Mouse (Mus musculus) myocyte (in vitro differentiated cells): ENCODE measurements around the gene Gatad2b.

Source experiments
- MYOG ChIP-seq, 3 experiments: IDR thresholded peaks; one replicate each; pipeline ENCODE4 v1.6.1; 2011; ENCODE audit warnings: control low read depth in 2 of 3, low read depth in 2 of 3, mild to moderate bottlenecking in 2 of 3; ENCODE audit not compliant: insufficient read length in 2 of 3, control insufficient read depth in 1 of 3, insufficient read depth in 1 of 3
- POLR2A ChIP-seq: IDR thresholded peaks from one replicate; pipeline ENCODE4 v1.6.1; 2011; ENCODE audit warnings: low read depth, mild to moderate bottlenecking, control low read depth, moderate library complexity; ENCODE audit not compliant: insufficient read length
- POLR2AphosphoS2 ChIP-seq: IDR thresholded peaks from one replicate; pipeline ENCODE4 v1.6.1; 2011; ENCODE audit warnings: low read depth, control low read depth; ENCODE audit not compliant: insufficient read length
- REST ChIP-seq: IDR thresholded peaks from one replicate; pipeline ENCODE4 v1.6.1; 2011; ENCODE audit warnings: mild to moderate bottlenecking, control low read depth, moderate library complexity; ENCODE audit not compliant: insufficient read depth, insufficient read length
- USF1 ChIP-seq: IDR thresholded peaks from one replicate; pipeline ENCODE4 v1.6.1; 2011; ENCODE audit warnings: low read depth, mild to moderate bottlenecking, control low read depth, moderate library complexity

- TF ChIP-seq POLR2A (no peak), USF1 (no peak), POLR2AphosphoS2 (no peak), MYOG (IDR thresholded peaks at IDR 0.05; ENCODE audit: control insufficient read depth in 1 of 3, insufficient read depth in 1 of 3, insufficient read length in 2 of 3, low read depth in 2 of 3) (no peak), REST (no peak)
Measured at GRCm38 (mm10) chr3:90280708-90281107, 12.3 kb upstream of the Gatad2b start.
